Mouse (Mus musculus) kidney, adult 2 months (tissue): ENCODE results near the gene Ralgapa2.

Experiments used
- CTCF ChIP-seq: fragments of 200-500 bp; conservative IDR thresholded peaks from 2 replicates; pipeline ENCODE4 v1.5.1; 2011; ENCODE audit warnings: low read depth, mild to moderate bottlenecking, control low read depth, low read length, moderate library complexity, mixed read lengths; ENCODE audit not compliant: insufficient read depth, insufficient read length
- POLR2A ChIP-seq: fragments of 200-500 bp; IDR thresholded peaks from one replicate; pipeline ENCODE4 v1.6.1; 2011; ENCODE audit warnings: low read depth, low read length, control low read depth

GRCm38 (mm10) chr2:146512581-146512920 is 407 bp upstream of the Ralgapa2 start:
- TF ChIP-seq POLR2A (no peak), CTCF (no peak)
